ENCODE assay signal across 10 mouse cellular contexts in the genomic region with DNA sequence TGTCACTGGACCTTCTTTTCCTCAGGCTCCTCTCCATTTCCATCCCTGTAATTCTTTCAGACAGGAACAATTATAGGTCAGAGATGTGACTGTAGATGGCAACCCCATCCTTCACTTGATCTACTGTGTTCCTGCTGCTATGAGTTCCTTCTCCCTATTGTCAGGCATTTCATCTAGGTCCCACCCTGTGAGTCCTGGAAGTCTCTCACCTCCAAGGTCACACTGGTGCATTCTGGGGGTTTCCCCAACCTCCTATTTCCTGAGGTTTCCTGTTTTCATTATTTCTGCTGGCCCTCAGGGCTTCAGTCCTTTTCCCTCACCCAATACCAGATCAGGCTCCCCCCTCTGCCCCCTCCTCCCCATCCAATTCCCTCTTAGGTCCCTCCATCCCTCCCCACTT. TPM values are rescaled to one million over a fixed set of nuclear protein-coding genes. Genes with fewer than 3 reads are reported as not detected.
DNase-seq lines count a peak whose midpoint lies in the region; TF ChIP-seq lines count a peak whose summit lies in the region.
"Not testable (repeated sequence)": the region's sequence is repeated elsewhere in the genome, so short reads cannot be mapped to it uniquely, and the experiment has no call there.
"Had no signal": no experiment of that assay in that cellular context is flagged by ENCODE, and none has a peak within 500 bp of the region (broad histone marks: within the 10 kb centered on the region; RNA-seq: fewer than 3 reads in every experiment).

No protein-coding gene starts in this region.

- H3K27me3 ChIP-seq in ES-Bruce4 (ENCODE audit: control insufficient read depth, insufficient read depth, low read length, poor library complexity, severe bottlenecking) = not testable (repeated sequence)

- H3K9ac ChIP-seq in ES-Bruce4 (ENCODE audit: low read depth, poor library complexity, severe bottlenecking) = not testable (repeated sequence)

- not testable (repeated sequence) for H3K36me3 ChIP-seq in ES-Bruce4 (ENCODE audit: control insufficient read depth, insufficient read depth, low read length, poor library complexity, severe bottlenecking)

- H3K9me3 ChIP-seq in ES-Bruce4 (replicated peaks; ENCODE audit: control insufficient read depth, insufficient read depth, low read length, poor library complexity, severe bottlenecking) = not testable (repeated sequence)

- not testable (repeated sequence) for H3K27ac ChIP-seq in ES-Bruce4 (ENCODE audit: insufficient read depth, low read length)

- peak; percentile 63 for DNase-seq in ES-CJ7 (ENCODE audit: low read depth, low spot score)
- DNase-seq in R1 (ENCODE audit: low read depth, low spot score) = peak; percentile 50

- TF ChIP-seq EP300 in ES-Bruce4 (IDR thresholded peaks at IDR 0.05; ENCODE audit: insufficient read depth, low read depth, low read length) = peak; percentile 33; the same call in 1 of the 2 replicates

- TF ChIP-seq CTCF in ES-Bruce4 (IDR thresholded peaks at IDR 0.05; ENCODE audit: low read depth, low read length) = not testable (repeated sequence)

- not testable (repeated sequence) for TF ChIP-seq POLR2A in ES-Bruce4 (IDR thresholded peaks at IDR 0.05; ENCODE audit: insufficient read depth, low read length)

- H3K4me3 ChIP-seq in ES-Bruce4 (ENCODE audit: low read depth, low read length) = not testable (repeated sequence)

- not testable (repeated sequence) for H3K4me1 ChIP-seq in ES-Bruce4 (ENCODE audit: control insufficient read depth, insufficient read depth, low read length)

RNA-seq across cellular contexts. Expression of a gene that starts 45.5 kb away (rescaled TPM):
- 61.7 and 67.5 TPM in 2 replicates for polyA plus RNA-seq in ES-Bruce4 (2011; ENCODE audit: insufficient read depth, insufficient read length, low read depth, missing spikeins)
- polyA plus RNA-seq: activated CD4-positive, CD25-positive, alpha-beta regulatory T cell, adult 4 months; adrenal gland, adult 2 months; brain, embryonic 14.5 days; C2C12; CD4-positive, CD25-positive, alpha-beta regulatory T cell, adult 4 months; cerebellum, adult 2 months; G1E had no signal
